Mouse (Mus musculus) forebrain, embryonic 11.5 days (tissue): ENCODE measurements at regions not wholly inside any gene's neighbourhood (a gene's known extent, or its start where the extent isn't known, plus 50 kb on each side); places are given as distances from the start of the nearest gene placed in this dataset.

Experiments
- ATAC-seq: fragments of 200-750 bp; cut with Nextera tagmentation; replicated peaks from 2 replicates; pipeline ENCODE4 v1.8.0; 2017; ENCODE audit warnings: moderate TSS enrichment; ENCODE audit not compliant: low FRiP score
- DNase-seq: peaks from one replicate; pipeline ENCODE4 v3.0.0-alpha.2; 2017; ENCODE audit warnings: low spot score
- H3K27ac ChIP-seq: fragments of 300-500 bp; sonication (generic); 2 replicates; pipeline ENCODE4 v1.5.1; 2014; ENCODE audit warnings: low read depth, low read length
- H3K27me3 ChIP-seq: fragments of 300-500 bp; sonication (generic); 2 replicates; pipeline ENCODE4 v1.6.1; 2014; ENCODE audit warnings: mild to moderate bottlenecking, low read length, mixed read lengths; ENCODE audit not compliant: control insufficient read depth, insufficient read depth
- H3K36me3 ChIP-seq: fragments of 300-500 bp; sonication (generic); 2 replicates; pipeline ENCODE4 v1.6.1; 2014; ENCODE audit warnings: mild to moderate bottlenecking, low read length, moderate library complexity, mixed read lengths; ENCODE audit not compliant: control insufficient read depth, insufficient read depth
- H3K4me1 ChIP-seq: fragments of 300-500 bp; sonication (generic); replicated peaks from 2 replicates; pipeline ENCODE4 v1.6.1; 2014; ENCODE audit warnings: low read length, mixed read lengths; ENCODE audit not compliant: control insufficient read depth, insufficient read depth
- H3K4me2 ChIP-seq: fragments of 300-500 bp; sonication (generic); 2 replicates; pipeline ENCODE4 v1.6.1; 2014; ENCODE audit warnings: low read depth, mild to moderate bottlenecking, low read length, moderate library complexity, mixed read lengths; ENCODE audit not compliant: severe bottlenecking
- H3K4me3 ChIP-seq: fragments of 300-500 bp; sonication (generic); 2 replicates; pipeline ENCODE4 v1.5.1; 2014; ENCODE audit warnings: low read depth, low read length
- H3K9ac ChIP-seq: fragments of 300-500 bp; sonication (generic); 2 replicates; pipeline ENCODE4 v1.6.1; 2014; ENCODE audit warnings: low read length
- H3K9me3 ChIP-seq: fragments of 300-500 bp; sonication (generic); 2 replicates; pipeline ENCODE4 v1.6.1; 2016; ENCODE audit warnings: low read length, mixed read lengths; ENCODE audit not compliant: control insufficient read depth
- whole genome bisulfite sequencing: fragments of 180-500 bp; shearing (Covaris S2); extraction: QIAGEN DNeasy Blood & Tissue Kit; methylation state at CpG from one replicate; pipeline ENCODE4 v1.1.7; 2014; 5-methylcytosine and 5-hydroxymethylcytosine counted together

- DNase-seq = no peak
- Histone ChIP-seq H3K4me2 (no peak overlapping the region), H3K9ac (no peak overlapping the region), H3K9me3 (no peaks in the 10 kb centered on the region), H3K4me3 (no peak overlapping the region), H3K4me1 (no peaks in the 10 kb centered on the region), H3K36me3 (no peaks in the 10 kb centered on the region), H3K27me3 (no peaks in the 10 kb centered on the region), H3K27ac (no peak overlapping the region)
- ATAC-seq = no peak
- WGBS = 89% methylated on average over 2 of the region's 2 CpGs
Measured at GRCm38 (mm10) chr16:80083035-80083434, 992.1 kb upstream of the Tmprss15 start.

- 47% methylated on average over 3 of the region's 3 CpGs for WGBS
- H3K4me2 ChIP-seq = no peak overlapping the region
- no peak overlapping the region for H3K27ac ChIP-seq
- no peaks in the 10 kb centered on the region for H3K4me1 ChIP-seq
- ATAC-seq = 0 out of 2 replicates have a peak, but pooled peaks have one; percentile 46
- H3K27me3 ChIP-seq = no peaks in the 10 kb centered on the region
- no peaks in the 10 kb centered on the region for H3K9me3 ChIP-seq
- H3K36me3 ChIP-seq = no peaks in the 10 kb centered on the region
- H3K9ac ChIP-seq = no peak overlapping the region
- no peak overlapping the region for H3K4me3 ChIP-seq
- no peak for DNase-seq
Measured at GRCm38 (mm10) chr16:80073675-80074074, 982.8 kb upstream of the Tmprss15 start.
